Mouse (Mus musculus) embryonic fibroblast, embryonic 13.5 days (primary cell): ENCODE measurements around the gene Pex19.

Experiments
- CTCF ChIP-seq: IDR thresholded peaks from 2 replicates; pipeline ENCODE4 v1.5.1; 2011; ENCODE audit warnings: mild to moderate bottlenecking, control low read depth, low read length, moderate library complexity, borderline replicate concordance; ENCODE audit not compliant: insufficient read depth
- POLR2A ChIP-seq: IDR thresholded peaks from 2 replicates; pipeline ENCODE4 v1.6.1; 2011; ENCODE audit warnings: low read depth, mild to moderate bottlenecking, control low read depth, low read length, moderate library complexity

DNA sequence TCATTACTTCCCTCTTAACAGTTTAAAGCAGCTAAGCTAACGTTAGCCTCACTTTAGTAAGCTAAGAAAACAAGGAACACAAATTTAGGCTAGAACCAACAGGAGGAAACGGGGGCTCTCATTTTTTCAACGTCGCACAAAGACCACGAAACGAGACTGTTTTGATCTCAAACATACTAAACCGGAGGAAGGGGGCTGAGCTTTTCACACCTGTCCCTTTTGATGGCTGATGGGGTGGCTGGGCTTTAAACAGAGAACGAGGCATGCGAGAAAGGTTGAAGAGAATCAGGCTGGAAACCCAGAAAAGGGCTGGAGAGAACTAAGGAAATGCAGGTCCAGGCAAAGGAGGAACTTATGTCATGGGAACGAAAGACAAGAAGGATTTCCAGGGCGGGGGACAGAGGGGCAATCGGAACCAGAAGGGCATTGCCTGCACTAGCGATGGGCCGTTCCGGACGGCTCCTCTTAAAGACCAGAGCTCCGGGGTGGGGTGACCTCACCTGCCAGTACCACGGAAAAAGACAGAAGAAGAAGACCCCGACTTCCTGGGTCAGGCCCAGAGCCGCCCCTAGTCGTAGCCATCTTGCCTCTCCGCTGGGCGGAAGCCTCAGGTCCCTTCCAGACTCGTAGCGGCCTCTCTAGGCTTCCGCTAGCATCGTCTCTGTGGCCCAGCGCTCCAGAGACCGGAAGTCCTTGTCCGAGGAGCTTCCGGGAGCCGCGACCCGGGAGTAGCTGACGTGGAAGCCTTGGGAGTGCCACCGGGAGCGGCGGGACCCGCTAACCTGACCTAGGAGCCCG is 44.3 kb upstream of the Pex19 start, which contains the start of the genes Copa and Ncstn:
- TF ChIP-seq CTCF, result no peak
- peak; percentile 72; the same call in 1 of the 2 replicates for TF ChIP-seq POLR2A
